Mouse (Mus musculus) lung, adult 2 months (tissue): ENCODE results near the gene Theg. TPM values are rescaled to one million over a fixed set of nuclear protein-coding genes. Genes with fewer than 3 reads are reported as not detected.

Experiments used
- DNase-seq: peaks from one replicate; pipeline ENCODE4 v3.0.0; 2022
- H3K4me1 ChIP-seq: fragments of 200-500 bp; 2 replicates; pipeline ENCODE4 v1.6.1; 2011; ENCODE audit warnings: low read length; ENCODE audit not compliant: control insufficient read depth, insufficient read depth
- H3K4me3 ChIP-seq: fragments of 200-500 bp; replicated peaks from 2 replicates; pipeline ENCODE3; 2011; ENCODE audit warnings: low read depth, mild to moderate bottlenecking, control low read depth, low read length; ENCODE audit errors: extremely low read depth
- CTCF ChIP-seq: fragments of 200-500 bp; IDR thresholded peaks from 2 replicates; pipeline ENCODE4 v1.5.1; 2011; ENCODE audit warnings: mild to moderate bottlenecking, low read length, control low read depth; ENCODE audit not compliant: insufficient read depth
- POLR2A ChIP-seq: fragments of 200-500 bp; IDR thresholded peaks from 2 replicates; pipeline ENCODE4 v1.6.1; 2011; ENCODE audit warnings: low read depth, mild to moderate bottlenecking, control low read depth, low read length, borderline replicate concordance; ENCODE audit errors: extremely low read depth
- WGBS: fragments of 180-500 bp; shearing (Covaris S2); methylation state at CpG from one replicate; pipeline ENCODE4 v1.1.7; 2018; 5-methylcytosine and 5-hydroxymethylcytosine counted together
- polyA plus RNA-seq: library from polyadenylated mRNA; depleted of rRNA; stranded (reverse); fragments of >200 nt; gene quantifications from 2 replicates; pipeline ENCODE4 v1.2.3, GENCODE M21; 2012

The Theg gene
- polyA plus RNA-seq, 1 experiment, result not detected

DNA sequence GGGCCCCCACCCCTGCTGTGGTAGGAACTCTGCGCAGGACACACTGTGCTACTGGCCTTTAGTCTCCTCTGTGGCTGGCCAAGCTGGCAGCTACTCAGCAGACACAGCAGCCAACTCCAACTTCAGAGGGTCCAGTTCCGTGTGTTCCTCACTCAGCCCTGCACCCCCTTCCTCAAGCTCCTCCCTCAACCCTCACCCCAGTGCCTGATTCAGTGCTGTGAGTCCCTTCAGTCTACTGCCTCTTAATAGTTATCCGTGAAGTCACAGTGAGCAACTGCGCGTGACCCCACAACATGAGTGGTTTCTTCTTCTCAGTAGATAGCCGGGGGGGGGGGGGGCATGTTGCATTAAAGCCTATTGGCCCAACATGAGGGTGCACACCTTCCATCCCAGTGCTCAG, 13.5 kb downstream of the Theg start:
- WGBS, result 86% methylated on average over 6 of the region's 6 CpGs
- Histone ChIP-seq H3K4me1 (no peaks in the 10 kb centered on the region), H3K4me3 (no peak overlapping the region)
- no peak for DNase-seq
- TF ChIP-seq CTCF (no peak), POLR2A (no peak)

GRCm38 (mm10) chr10:79571314-79571713, 15.8 kb downstream of the Theg start:
- Histone ChIP-seq H3K4me3 (no peak overlapping the region), H3K4me1 (no peaks in the 10 kb centered on the region)
- WGBS, result 94% methylated on average over 2 of the region's 2 CpGs
- no peak for TF ChIP-seq POLR2A
- TF ChIP-seq CTCF, result no peak
- DNase-seq, result no peak

DNA sequence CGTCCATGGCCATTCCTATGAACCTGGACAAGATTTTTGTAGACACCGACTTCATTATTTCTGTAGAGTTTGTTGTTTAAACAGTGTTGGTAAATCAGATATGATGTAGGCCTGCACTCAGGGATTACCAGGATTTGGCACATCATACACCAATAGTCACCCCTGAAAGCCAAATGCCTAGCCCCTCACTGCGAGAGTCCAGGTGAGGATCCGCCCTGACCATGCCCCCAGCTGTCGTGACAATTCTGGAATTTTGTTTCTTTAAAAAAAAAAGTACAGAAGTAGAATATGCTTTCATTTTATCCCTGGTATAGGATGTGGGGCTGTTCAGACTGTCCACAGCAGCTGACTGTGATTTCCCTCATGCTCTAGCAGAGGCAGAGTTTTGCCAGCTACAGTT, 17.2 kb downstream of the Theg start:
- H3K4me1 ChIP-seq, result no peaks in the 10 kb centered on the region
- TF ChIP-seq CTCF (no peak), POLR2A (no peak)
- no peak for DNase-seq
- no peak overlapping the region for H3K4me3 ChIP-seq
- WGBS, result 85% methylated on average over 5 of the region's 5 CpGs

DNA sequence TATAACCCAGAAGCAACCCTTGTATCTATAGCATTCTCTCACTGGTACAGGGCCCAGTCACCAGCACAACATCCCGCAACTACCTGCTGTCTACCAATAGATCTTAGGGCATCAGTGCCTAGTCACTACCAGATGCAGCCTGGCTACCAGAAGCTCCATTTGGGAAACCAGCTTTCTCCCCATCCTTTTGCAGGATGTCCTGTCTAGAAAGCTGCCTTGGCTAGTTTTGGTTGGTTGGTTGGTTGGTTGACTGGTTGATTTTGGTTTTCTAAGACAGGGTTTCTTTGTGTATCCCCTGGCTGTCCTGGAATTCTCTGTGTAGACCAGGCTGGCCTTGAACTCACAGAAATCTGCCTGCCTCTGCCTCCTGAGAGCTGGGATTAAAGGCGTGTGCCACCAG, 27.4 kb downstream of the Theg start:
- DNase-seq, result no peak
- WGBS, result 80% methylated on average over 2 of the region's 2 CpGs
- Histone ChIP-seq H3K4me1 (no peaks in the 10 kb centered on the region), H3K4me3 (no peak overlapping the region)
- TF ChIP-seq POLR2A, result no peak
- no peak for TF ChIP-seq CTCF

DNA sequence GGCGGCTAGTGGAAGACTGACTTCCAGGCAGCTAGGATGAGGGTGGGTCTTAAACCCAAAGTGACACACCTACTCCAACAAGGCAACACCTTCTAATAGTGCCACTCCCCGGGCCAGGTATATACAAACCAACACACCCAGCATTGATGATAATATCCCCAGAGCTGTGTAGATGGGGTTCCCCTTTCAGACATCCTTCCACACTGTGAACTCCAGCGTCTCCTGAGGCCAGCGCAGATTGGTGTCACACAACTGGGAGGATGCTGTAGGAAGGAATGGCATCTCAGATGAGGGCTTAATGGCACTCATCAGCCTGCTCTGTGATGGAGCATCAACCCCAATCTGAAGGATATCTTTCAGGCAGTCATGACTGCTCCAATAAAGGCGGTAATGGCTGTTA, 29.6 kb downstream of the Theg start:
- DNase-seq, result no peak
- no peak overlapping the region for H3K4me3 ChIP-seq
- TF ChIP-seq POLR2A (no peak), CTCF (no peak)
- WGBS, result 93% methylated on average over 5 of the region's 5 CpGs
- peaks cover 8% of the 10 kb centered on the region; the same call in 1 of the 2 replicates for H3K4me1 ChIP-seq

DNA sequence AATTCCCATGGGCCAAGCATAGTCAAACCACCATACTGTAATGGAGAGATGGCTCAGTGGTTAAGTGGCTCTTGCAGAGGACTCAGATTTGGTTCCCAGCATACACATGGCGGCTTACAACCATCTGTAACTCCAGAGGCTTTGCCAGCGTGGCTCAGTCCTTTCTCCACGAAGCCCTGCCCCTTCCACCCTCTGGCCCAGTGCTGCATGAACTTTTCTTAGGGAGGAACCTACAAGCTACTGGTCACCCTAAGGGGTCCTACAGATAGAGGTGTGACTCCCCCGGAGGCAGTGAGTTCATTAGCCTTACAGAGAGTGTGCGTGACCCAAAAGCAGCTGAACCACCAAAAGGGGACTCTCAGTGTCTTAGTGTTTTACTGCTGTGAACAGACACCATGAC, 30.2 kb downstream of the Theg start:
- WGBS, result 86% methylated on average over 5 of the region's 5 CpGs
- no peak for DNase-seq
- TF ChIP-seq POLR2A (no peak), CTCF (no peak)

DNA sequence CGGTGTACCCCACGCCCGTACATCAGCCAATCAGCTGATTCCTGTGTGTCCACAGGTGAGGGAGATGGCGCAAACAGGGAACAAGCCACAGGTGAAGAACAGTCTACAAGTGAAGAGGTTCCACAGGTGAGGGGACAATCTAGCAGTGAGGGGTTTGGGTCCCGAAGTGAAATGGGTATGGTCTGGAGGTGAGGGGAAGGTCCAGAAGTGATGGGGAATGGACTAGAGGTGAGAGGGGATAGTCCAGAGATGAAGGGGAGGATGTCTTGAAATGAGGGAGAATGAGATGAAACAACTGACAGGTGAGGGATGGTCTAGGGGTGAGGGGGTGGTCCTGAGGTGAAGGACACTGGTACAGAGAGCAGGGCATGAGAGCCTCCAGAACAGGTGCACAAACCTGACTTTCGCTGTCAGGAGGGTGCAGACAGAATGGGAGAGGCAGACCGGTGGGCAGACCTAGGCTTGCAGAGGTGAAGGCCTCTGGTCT, 31.9 kb downstream of the Theg start:
- H3K4me1 ChIP-seq, result peaks cover 8% of the 10 kb centered on the region; the same call in 1 of the 2 replicates
- 27% methylated on average over 7 of the region's 7 CpGs for WGBS
- H3K4me3 ChIP-seq, result peak overlapping the region; percentile 91
- no peak for DNase-seq
- TF ChIP-seq POLR2A (no peak), CTCF (no peak)

More for the DNA sequence above, 30.2 kb downstream of the Theg start:
- no peak overlapping the region for H3K4me3 ChIP-seq
- peaks cover 8% of the 10 kb centered on the region; the same call in 1 of the 2 replicates for H3K4me1 ChIP-seq

DNA sequence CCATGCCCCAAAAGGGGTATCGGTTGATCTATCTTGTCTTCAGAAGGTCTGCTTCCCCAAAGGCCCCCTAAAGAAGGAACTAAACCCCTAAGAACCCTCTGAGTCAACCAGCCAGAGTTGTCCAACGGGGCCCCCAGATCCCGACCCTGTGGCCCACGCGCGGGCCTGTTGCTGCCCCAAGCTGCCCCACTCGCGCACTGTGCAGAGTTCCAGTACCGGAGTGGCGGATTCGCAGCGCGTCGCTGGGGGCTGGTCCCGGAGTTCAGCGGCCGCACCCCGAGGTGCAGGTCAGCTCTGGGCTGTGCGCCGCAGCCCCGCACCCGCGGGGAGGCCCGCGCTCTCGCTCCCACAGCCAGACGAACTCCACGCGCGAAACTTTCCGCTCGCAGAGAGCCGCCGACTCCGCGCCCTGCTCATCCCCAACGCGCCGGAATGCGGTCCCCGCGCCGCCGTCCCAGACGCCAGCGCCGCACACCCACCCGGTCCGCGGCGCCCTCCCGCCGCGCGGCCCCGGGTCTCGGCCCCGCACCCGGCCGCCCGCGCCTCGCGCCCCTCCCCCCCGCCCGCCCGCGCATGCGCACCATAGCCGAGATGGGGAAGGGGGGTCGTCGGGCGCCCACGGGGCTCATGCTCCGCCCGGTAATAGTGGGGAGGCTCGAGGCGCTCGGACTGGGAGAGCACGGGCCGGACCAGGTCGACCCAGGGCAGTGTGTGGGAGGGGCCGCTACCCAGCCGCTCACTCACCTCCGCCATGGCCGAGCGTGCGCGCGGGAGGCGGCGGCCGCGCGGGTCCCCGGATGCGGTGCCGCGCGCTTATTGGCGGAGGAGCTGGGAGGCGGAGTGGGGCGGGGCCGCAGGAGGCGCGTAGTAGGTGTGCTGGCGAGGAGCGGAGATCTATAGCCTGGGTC, 32.5 kb downstream of the Theg start, which contains the start of gene Mier2:
Gene Mier2, minus strand, starts transcription at position 870 of the 908 bp plus-strand sequence.
- TF ChIP-seq CTCF (no peak), POLR2A (0 out of 2 replicates have a peak, but pooled peaks have one; percentile 32)
- H3K4me3 ChIP-seq, result peak within 1 kb of the TSS; percentile 91
- peaks cover 8% of the 10 kb centered on the region; the same call in 1 of the 2 replicates for H3K4me1 ChIP-seq
- peak; percentile 75 for DNase-seq
- WGBS, result under 1% methylated on average over 106 of the region's 108 CpGs

DNA sequence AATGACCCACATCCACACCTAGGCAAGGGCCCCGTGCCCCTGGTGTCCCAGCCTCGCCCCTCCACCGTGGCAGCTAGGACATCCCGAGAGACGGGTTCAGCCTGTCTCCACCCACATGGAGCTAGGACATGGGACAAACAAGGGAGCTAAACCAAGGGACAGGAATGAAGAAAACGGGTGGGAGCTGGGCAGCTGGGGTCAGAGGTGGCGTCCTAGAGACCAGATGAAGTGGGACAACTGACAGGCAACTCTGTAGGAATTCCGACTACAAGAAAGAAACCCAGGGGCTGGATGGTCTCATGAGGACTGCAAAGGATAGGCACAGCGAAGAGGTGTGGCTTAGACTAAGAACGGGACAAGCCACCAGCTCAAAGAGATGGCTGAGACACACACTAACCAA, 33.4 kb downstream of the Theg start:
- 26% methylated on average over 10 of the region's 10 CpGs for WGBS
- TF ChIP-seq POLR2A (no peak), CTCF (no peak)
- H3K4me3 ChIP-seq, result no peak overlapping the region
- H3K4me1 ChIP-seq, result peaks cover 8% of the 10 kb centered on the region; the same call in 1 of the 2 replicates
- no peak for DNase-seq

DNA sequence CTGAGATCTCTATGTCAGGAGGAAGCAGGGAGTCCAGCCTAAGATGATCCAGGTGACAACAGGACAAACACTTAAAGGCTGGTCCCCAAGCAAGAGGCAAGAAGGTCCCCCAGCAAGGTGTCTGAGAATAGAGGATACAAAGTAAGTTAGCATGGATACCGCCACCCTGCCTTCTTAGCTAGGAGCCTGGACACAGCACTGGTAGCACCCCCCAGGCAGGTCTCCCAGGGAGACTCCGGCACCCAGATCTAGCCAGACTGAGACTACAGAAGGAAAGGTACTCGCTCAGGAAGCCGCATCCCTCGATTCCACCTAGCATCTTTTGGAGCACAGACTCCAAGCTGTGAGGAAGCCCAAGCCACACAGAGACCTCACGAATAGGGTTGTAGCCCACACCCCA, 34.0 kb downstream of the Theg start:
- 90% methylated on average over 6 of the region's 6 CpGs for WGBS
- Histone ChIP-seq H3K4me3 (no peak overlapping the region), H3K4me1 (peaks cover 8% of the 10 kb centered on the region; the same call in 1 of the 2 replicates)
- no peak for DNase-seq
- TF ChIP-seq CTCF (no peak), POLR2A (no peak)
